8 mouse cellular contexts compared by ENCODE assay signal in genomic region chr12:69634761-69635160, GRCm38 (mm10). TPM values are rescaled to one million over a fixed set of nuclear protein-coding genes. Genes with fewer than 3 reads are reported as not detected.
A peak's percentile ranks its signal among the peaks of the same experiment; 100 is the strongest.
DNase-seq lines count a peak whose midpoint lies in the region; ATAC-seq and TF ChIP-seq lines count a peak whose summit lies in the region.

No protein-coding gene starts in this region.

- H3K27me3 ChIP-seq in hindbrain, postnatal 0 days (ENCODE audit: insufficient read depth, low read length): no peaks in the 10 kb centered on the region
- no peaks in the 10 kb centered on the region for H3K27me3 ChIP-seq in hindbrain, embryonic 13.5 days
- no peaks in the 10 kb centered on the region for H3K27me3 ChIP-seq in CH12.LX (replicated peaks)
- no peaks in the 10 kb centered on the region for H3K27me3 ChIP-seq in midbrain, embryonic 11.5 days (ENCODE audit: control insufficient read depth, insufficient read depth, low read length)
- no peaks in the 10 kb centered on the region for H3K27me3 ChIP-seq in neural tube, embryonic 15.5 days (replicated peaks)

- peak; percentile 56 for DNase-seq in hindbrain, postnatal 0 days (ENCODE audit: low spot score)
- DNase-seq in CH12.LX (ENCODE audit: extremely low read depth): peak; percentile 61
- DNase-seq in embryo, embryonic 10 days (ENCODE audit: low spot score): peak; percentile 51
- no peak for DNase-seq in layer of hippocampus, adult 9-10 months (ENCODE audit: low spot score)
- DNase-seq in midbrain, embryonic 11.5 days (ENCODE audit: low spot score, missing footprints): no peak

- no peaks in the 10 kb centered on the region for H3K79me2 ChIP-seq in CH12.LX (replicated peaks; ENCODE audit: control insufficient read depth, extremely low read depth, insufficient read depth, poor library complexity, severe bottlenecking)

- ATAC-seq in hindbrain, postnatal 0 days: no peak; the same call in 1 of the 2 replicates
- no peak for ATAC-seq in hindbrain, embryonic 13.5 days (ENCODE audit: low FRiP score)
- ATAC-seq in neutrophil, adult 5-6 weeks (ENCODE audit: extremely low read depth, insufficient number of reproducible peaks, low FRiP score, poor library complexity, severe bottlenecking): peak; percentile 70; the same call in 1 of the 2 replicates
- no peak for ATAC-seq in midbrain, embryonic 11.5 days (ENCODE audit: low FRiP score)
- ATAC-seq in neural tube, embryonic 15.5 days (ENCODE audit: low FRiP score): no peak

- no peak overlapping the region for H3K4me2 ChIP-seq in hindbrain, postnatal 0 days (ENCODE audit: low read depth, low read length)
- no peak overlapping the region for H3K4me2 ChIP-seq in hindbrain, embryonic 13.5 days
- no peak overlapping the region for H3K4me2 ChIP-seq in CH12.LX (ENCODE audit: insufficient read depth, low read depth, poor library complexity, severe bottlenecking)
- H3K4me2 ChIP-seq in midbrain, embryonic 11.5 days: no peak overlapping the region
- H3K4me2 ChIP-seq in neural tube, embryonic 15.5 days: no peak overlapping the region

- dilution Hi-C loops in CH12.LX (cut with MboI; ENCODE audit: extremely low pct_ligation_motif_present, extremely low pct_unique_long_range_greater_than_20kb, low sequenced_read_pairs): no loop called here

- peak; percentile 54 for TF ChIP-seq CTCF in hindbrain, postnatal 0 days (IDR thresholded peaks at IDR 0.05; ENCODE audit: low read depth)
- TF ChIP-seq CTCF in CH12.LX (conservative IDR thresholded peaks at IDR 0.05 in 1 of 2, IDR thresholded peaks at IDR 0.05 in 1 of 2; ENCODE audit: low read depth in 2 of 2, low read length in 2 of 2): peak; percentile 32 to 66; a peak in 3 of 4 replicates

- WGBS in hindbrain, postnatal 0 days: 88% methylated on average over 3 of the region's 3 CpGs
- WGBS in hindbrain, embryonic 13.5 days: 91% methylated on average over 3 of the region's 3 CpGs
- WGBS in midbrain, embryonic 11.5 days: 92% methylated on average over 3 of the region's 3 CpGs
- 91% methylated on average over 3 of the region's 3 CpGs for WGBS in neural tube, embryonic 15.5 days

- H3K27ac ChIP-seq in hindbrain, postnatal 0 days: no peak overlapping the region
- no peak overlapping the region for H3K27ac ChIP-seq in hindbrain, embryonic 13.5 days
- no peak overlapping the region for H3K27ac ChIP-seq in CH12.LX (ENCODE audit: insufficient read depth, low read depth)
- H3K27ac ChIP-seq in midbrain, embryonic 11.5 days (ENCODE audit: low read depth, low read length): no peak overlapping the region
- H3K27ac ChIP-seq in neural tube, embryonic 15.5 days (replicated peaks): no peak overlapping the region

- TF ChIP-seq EP300 in CH12.LX (IDR thresholded peaks at IDR 0.05; ENCODE audit: low read length): no peak

- TF ChIP-seq RAD21 in CH12.LX (IDR thresholded peaks at IDR 0.05; ENCODE audit: low read depth, low read length): peak; percentile 67

- no peaks in the 10 kb centered on the region for H3K4me1 ChIP-seq in hindbrain, postnatal 0 days (ENCODE audit: insufficient read depth, low read length)
- no peaks in the 10 kb centered on the region for H3K4me1 ChIP-seq in hindbrain, embryonic 13.5 days (replicated peaks)
- H3K4me1 ChIP-seq in CH12.LX (ENCODE audit: control insufficient read depth in 1 of 2, insufficient read depth in 2 of 2): peaks cover 0 to 7% of the 10 kb centered on the region in 2 experiments; a peak in 2 of 4 replicates
- H3K4me1 ChIP-seq in midbrain, embryonic 11.5 days (ENCODE audit: control insufficient read depth, insufficient read depth, low read length): no peaks in the 10 kb centered on the region
- no peaks in the 10 kb centered on the region for H3K4me1 ChIP-seq in neural tube, embryonic 15.5 days

- in situ Hi-C loops in CH12.LX (cut with MboI; ENCODE audit: low pct_ligation_motif_present, low pct_unique_long_range_greater_than_20kb, low sequenced_read_pairs): no loop called here

- H3K9me3 ChIP-seq in hindbrain, postnatal 0 days (ENCODE audit: low read length): no peaks in the 10 kb centered on the region
- no peaks in the 10 kb centered on the region for H3K9me3 ChIP-seq in hindbrain, embryonic 13.5 days
- H3K9me3 ChIP-seq in CH12.LX (replicated peaks; ENCODE audit: low read length): no peaks in the 10 kb centered on the region
- no peaks in the 10 kb centered on the region for H3K9me3 ChIP-seq in midbrain, embryonic 11.5 days (ENCODE audit: control insufficient read depth, low read length)
- H3K9me3 ChIP-seq in neural tube, embryonic 15.5 days (replicated peaks): no peaks in the 10 kb centered on the region

- no peak overlapping the region for H3K4me3 ChIP-seq in hindbrain, postnatal 0 days (ENCODE audit: low read length)
- H3K4me3 ChIP-seq in hindbrain, embryonic 13.5 days: no peak overlapping the region
- no peak overlapping the region for H3K4me3 ChIP-seq in CH12.LX (replicated peaks in 1 of 3; ENCODE audit: low read depth in 2 of 3, low read length in 2 of 3, poor library complexity in 1 of 3)
- H3K4me3 ChIP-seq in midbrain, embryonic 11.5 days (ENCODE audit: low read depth, low read length): no peak overlapping the region
- H3K4me3 ChIP-seq in neural tube, embryonic 15.5 days (replicated peaks): no peak overlapping the region

- TF ChIP-seq POLR2A in CH12.LX (IDR thresholded peaks at IDR 0.05; ENCODE audit: low read depth, low read length): no peak

- no peak overlapping the region for H3K9ac ChIP-seq in hindbrain, postnatal 0 days (replicated peaks; ENCODE audit: low read length)
- H3K9ac ChIP-seq in hindbrain, embryonic 13.5 days: no peak overlapping the region
- H3K9ac ChIP-seq in CH12.LX (ENCODE audit: insufficient read depth, low read depth): no peak overlapping the region
- no peak overlapping the region for H3K9ac ChIP-seq in midbrain, embryonic 11.5 days (ENCODE audit: low read length)
- no peak overlapping the region for H3K9ac ChIP-seq in neural tube, embryonic 15.5 days (replicated peaks)

- H3K36me3 ChIP-seq in hindbrain, postnatal 0 days (ENCODE audit: insufficient read depth, low read length): peaks cover 25% of the 10 kb centered on the region; the same call in 1 of the 2 replicates
- H3K36me3 ChIP-seq in hindbrain, embryonic 13.5 days: peaks cover 26% of the 10 kb centered on the region
- peaks cover 9 to 24% of the 10 kb centered on the region in 2 experiments for H3K36me3 ChIP-seq in CH12.LX (replicated peaks in 1 of 2; ENCODE audit: control insufficient read depth in 1 of 2, insufficient read depth in 1 of 2, low read length in 1 of 2)
- H3K36me3 ChIP-seq in midbrain, embryonic 11.5 days (ENCODE audit: control insufficient read depth, insufficient read depth, low read length): 0 out of 2 replicates have a peak, but pooled peaks cover 6% of the 10 kb centered on the region
- H3K36me3 ChIP-seq in neural tube, embryonic 15.5 days: peaks cover 26% of the 10 kb centered on the region

TF ChIP-seq in CH12.LX, 34 proteins besides CTCF, POLR2A, EP300 and RAD21:
- TF ChIP-seq ETS1 (conservative IDR thresholded peaks at IDR 0.05; ENCODE audit: low read depth, low read length) (no peak), POLR2AphosphoS2 (IDR thresholded peaks at IDR 0.05; ENCODE audit: low read depth, low read length) (no peak), RCOR1 (conservative IDR thresholded peaks at IDR 0.05; ENCODE audit: low read depth, low read length) (no peak), ZKSCAN1 (IDR thresholded peaks at IDR 0.05; ENCODE audit: borderline replicate concordance, low read depth, low read length) (no peak), GABPA (IDR thresholded peaks at IDR 0.05; ENCODE audit: insufficient replicate concordance, low read depth, low read length) (no peak), JUN (IDR thresholded peaks at IDR 0.05; ENCODE audit: insufficient read depth, low read depth, low read length) (no peak), SIN3A (IDR thresholded peaks at IDR 0.05; ENCODE audit: low read length) (no peak), TBP (conservative IDR thresholded peaks at IDR 0.05; ENCODE audit: low read depth, low read length) (no peak), ZC3H11A (IDR thresholded peaks at IDR 0.05; ENCODE audit: low read depth, low read length) (peak; percentile 2; the same call in 1 of the 2 replicates), SMC3 (IDR thresholded peaks at IDR 0.05; ENCODE audit: low read depth, low read length) (peak; percentile 70), USF2 (conservative IDR thresholded peaks at IDR 0.05; ENCODE audit: low read depth, low read length) (no peak)

RNA-seq across cellular contexts. Expression of gene Sos2, which starts 46.9 kb away (rescaled TPM):
- total RNA-seq in hindbrain, postnatal 0 days (2014; rRNA removed): 27.3 and 35.0 TPM in 2 replicates
- polyA plus RNA-seq in hindbrain, postnatal 0 days (2015; fragmentation: Nextera tagmentation; extraction: Ambion mirVana): 7.6 and 9.2 TPM in 2 replicates
- polyA plus RNA-seq in hindbrain, embryonic 13.5 days (2015; fragmentation: Nextera tagmentation; extraction: Ambion mirVana): 12.6 and 13.0 TPM in 2 replicates
- total RNA-seq in CH12.LX (2012; rRNA removed): 7.1 and 9.6 TPM in 2 replicates
- total RNA-seq in CH12.LX (2014; rRNA removed): 9.2 and 10.3 TPM in 2 replicates
- 7.2 and 7.9 TPM in 2 replicates for polyA plus RNA-seq in CH12.LX (2012; ENCODE audit: insufficient read length, low read depth)
- 77.1 and 83.1 TPM in 2 replicates for total RNA-seq in neutrophil, adult 5-6 weeks (2017)
- polyA plus RNA-seq in midbrain, embryonic 11.5 days (2014; fragmentation: Nextera tagmentation; extraction: Ambion mirVana): 10.5 and 12.0 TPM in 2 replicates
- polyA plus RNA-seq in neural tube, embryonic 15.5 days (2015; fragmentation: Nextera tagmentation; extraction: Ambion mirVana): 10.2 and 12.4 TPM in 2 replicates

RNA-seq across cellular contexts. Expression of gene Vcpkmt, which starts 51.9 kb away (rescaled TPM):
- 4.0 and 6.1 TPM in 2 replicates for total RNA-seq in hindbrain, postnatal 0 days (2014; rRNA removed)
- polyA plus RNA-seq in hindbrain, postnatal 0 days (2015; fragmentation: Nextera tagmentation; extraction: Ambion mirVana): 33.0 and 33.6 TPM in 2 replicates
- polyA plus RNA-seq in hindbrain, embryonic 13.5 days (2015; fragmentation: Nextera tagmentation; extraction: Ambion mirVana): 24.3 and 24.4 TPM in 2 replicates
- total RNA-seq in CH12.LX (2012; rRNA removed) (14.4 and 14.9 TPM in 2 replicates), CH12.LX (2014; rRNA removed) (23.5 and 24.8 TPM in 2 replicates)
- polyA plus RNA-seq in CH12.LX (2012; ENCODE audit: insufficient read length, low read depth): 31.5 and 38.9 TPM in 2 replicates
- total RNA-seq in neutrophil, adult 5-6 weeks (2017): 10.1 and 11.5 TPM in 2 replicates
- polyA plus RNA-seq in midbrain, embryonic 11.5 days (2014; fragmentation: Nextera tagmentation; extraction: Ambion mirVana): 16.4 and 17.8 TPM in 2 replicates
- 28.8 and 30.5 TPM in 2 replicates for polyA plus RNA-seq in neural tube, embryonic 15.5 days (2015; fragmentation: Nextera tagmentation; extraction: Ambion mirVana)

Comparison
In these comparisons a context has a peak if more than half of its experiments do, and no peak if none do; other contexts are left out.
1. DNase-seq: peak in hindbrain, postnatal 0 days (single experiment), CH12.LX (single experiment) and embryo, embryonic 10 days (single experiment); none in layer of hippocampus, adult 9-10 months (single experiment) and midbrain, embryonic 11.5 days (single experiment).